Mouse (Mus musculus): ENCODE data around the gene St6gal1. TPM values are rescaled to one million over a fixed set of nuclear protein-coding genes. Genes with fewer than 3 reads are reported as not detected.

The St6gal1 gene
- polyA plus RNA-seq, 1 experiment from 2014 or later = 21.9 TPM

- Histone ChIP-seq H3K9ac (no peak overlapping the region), H3K27me3 (replicated peaks) (no peaks in the 10 kb centered on the region), H3K4me3 (no peak overlapping the region), H3K27ac (ENCODE audit: poor library complexity, severe bottlenecking) (no peak overlapping the region), H3K9me3 (replicated peaks) (no peaks in the 10 kb centered on the region), H3K4me2 (no peak overlapping the region), H3K36me3 (0 out of 2 replicates have a peak, but pooled peaks cover 6% of the 10 kb centered on the region), H3K4me1 (replicated peaks) (peaks cover 11% of the 10 kb centered on the region; the same call in 1 of the 2 replicates)
- ATAC-seq (ENCODE audit: insufficient number of reproducible peaks, low FRiP score) = no peak
- WGBS = 84% methylated on average over 10 of the region's 10 CpGs
These were observed 62.9 kb downstream of the St6gal1 start for GRCm38 (mm10) chr16:23287312-23288040.

GRCm38 (mm10) chr16:23288103-23288502, 63.6 kb downstream of the St6gal1 start:
- Histone ChIP-seq H3K9ac (no peak overlapping the region), H3K4me3 (no peak overlapping the region), H3K36me3 (no peaks in the 10 kb centered on the region), H3K4me2 (no peak overlapping the region), H3K27ac (ENCODE audit: poor library complexity, severe bottlenecking) (no peak overlapping the region), H3K27me3 (replicated peaks) (no peaks in the 10 kb centered on the region), H3K4me1 (replicated peaks) (peaks cover 11% of the 10 kb centered on the region; the same call in 1 of the 2 replicates), H3K9me3 (replicated peaks) (no peaks in the 10 kb centered on the region)
- no peak for ATAC-seq (ENCODE audit: insufficient number of reproducible peaks, low FRiP score)
- WGBS = 87% methylated on average over 9 of the region's 9 CpGs

GRCm38 (mm10) chr16:23289424-23289823, 64.9 kb downstream of the St6gal1 start:
- no peak for ATAC-seq (ENCODE audit: insufficient number of reproducible peaks, low FRiP score)
- 88% methylated on average over 6 of the region's 6 CpGs for WGBS
- H3K36me3 ChIP-seq = no peaks in the 10 kb centered on the region

GRCm38 (mm10) chr16:23290171-23290570, 65.6 kb downstream of the St6gal1 start:
- H3K27ac ChIP-seq (ENCODE audit: poor library complexity, severe bottlenecking) = no peak overlapping the region
- H3K9me3 ChIP-seq (replicated peaks) = no peaks in the 10 kb centered on the region
- no peaks in the 10 kb centered on the region; the same call in 1 of the 2 replicates for H3K4me1 ChIP-seq (replicated peaks)
- no peaks in the 10 kb centered on the region for H3K36me3 ChIP-seq
- ATAC-seq (ENCODE audit: insufficient number of reproducible peaks, low FRiP score) = no peak
- H3K4me2 ChIP-seq = no peak overlapping the region
- H3K27me3 ChIP-seq (replicated peaks) = no peaks in the 10 kb centered on the region
- H3K4me3 ChIP-seq = no peak overlapping the region
- WGBS = 79% methylated on average over 9 of the region's 9 CpGs
- no peak overlapping the region for H3K9ac ChIP-seq

More at GRCm38 (mm10) chr16:23289424-23289823, 64.9 kb downstream of the St6gal1 start:
- Histone ChIP-seq H3K27ac (ENCODE audit: poor library complexity, severe bottlenecking) (no peak overlapping the region), H3K4me3 (no peak overlapping the region), H3K4me2 (no peak overlapping the region), H3K9me3 (replicated peaks) (no peaks in the 10 kb centered on the region), H3K27me3 (replicated peaks) (no peaks in the 10 kb centered on the region), H3K9ac (no peak overlapping the region), H3K4me1 (replicated peaks) (peaks cover 7% of the 10 kb centered on the region; the same call in 1 of the 2 replicates)

GRCm38 (mm10) chr16:23291521-23291920, 67.0 kb downstream of the St6gal1 start:
- Histone ChIP-seq H3K9ac (no peak overlapping the region), H3K27me3 (replicated peaks) (no peaks in the 10 kb centered on the region), H3K4me1 (replicated peaks) (peaks cover 5% of the 10 kb centered on the region), H3K9me3 (replicated peaks) (no peaks in the 10 kb centered on the region), H3K36me3 (no peaks in the 10 kb centered on the region), H3K4me3 (no peak overlapping the region), H3K27ac (ENCODE audit: poor library complexity, severe bottlenecking) (no peak overlapping the region), H3K4me2 (no peak overlapping the region)
- ATAC-seq (ENCODE audit: insufficient number of reproducible peaks, low FRiP score) = no peak
- 65% methylated on average over 5 of the region's 5 CpGs for WGBS

- no peak overlapping the region for H3K9ac ChIP-seq
- no peaks in the 10 kb centered on the region; the same call in 1 of the 2 replicates for H3K9me3 ChIP-seq (replicated peaks)
- no peaks in the 10 kb centered on the region for H3K36me3 ChIP-seq
- ATAC-seq (ENCODE audit: insufficient number of reproducible peaks, low FRiP score) = no peak
- H3K4me3 ChIP-seq = no peak overlapping the region
- WGBS = 69% methylated on average over 3 of the region's 3 CpGs
- H3K27me3 ChIP-seq (replicated peaks) = 0 out of 2 replicates have a peak, but pooled peaks cover 7% of the 10 kb centered on the region
- H3K27ac ChIP-seq (ENCODE audit: poor library complexity, severe bottlenecking) = no peak overlapping the region
- H3K4me2 ChIP-seq = no peak overlapping the region
- peaks cover 5% of the 10 kb centered on the region for H3K4me1 ChIP-seq (replicated peaks)
These were observed 69.7 kb downstream of the St6gal1 start for GRCm38 (mm10) chr16:23294236-23294635.

GRCm38 (mm10) chr16:23294747-23295146, 70.2 kb downstream of the St6gal1 start:
- 85% methylated on average over 6 of the region's 6 CpGs for WGBS
- H3K9ac ChIP-seq = no peak overlapping the region
- H3K27ac ChIP-seq (ENCODE audit: poor library complexity, severe bottlenecking) = no peak overlapping the region
- H3K9me3 ChIP-seq (replicated peaks) = no peaks in the 10 kb centered on the region; the same call in 1 of the 2 replicates
- no peak overlapping the region for H3K4me2 ChIP-seq
- 0 out of 2 replicates have a peak, but pooled peaks cover 7% of the 10 kb centered on the region for H3K27me3 ChIP-seq (replicated peaks)
- peaks cover 5% of the 10 kb centered on the region for H3K4me1 ChIP-seq (replicated peaks)
- no peaks in the 10 kb centered on the region for H3K36me3 ChIP-seq
- no peak for ATAC-seq (ENCODE audit: insufficient number of reproducible peaks, low FRiP score)
- no peak overlapping the region for H3K4me3 ChIP-seq

- H3K9me3 ChIP-seq (replicated peaks) = no peaks in the 10 kb centered on the region; the same call in 1 of the 2 replicates
- H3K27me3 ChIP-seq (replicated peaks) = peaks cover 7% of the 10 kb centered on the region; the same call in 1 of the 2 replicates
- WGBS = 54% methylated on average over 5 of the region's 5 CpGs
- H3K27ac ChIP-seq (ENCODE audit: poor library complexity, severe bottlenecking) = no peak overlapping the region
- H3K4me1 ChIP-seq (replicated peaks) = peaks cover 8% of the 10 kb centered on the region
- no peak overlapping the region for H3K4me3 ChIP-seq
- no peak overlapping the region for H3K9ac ChIP-seq
- ATAC-seq (ENCODE audit: insufficient number of reproducible peaks, low FRiP score) = peak; percentile 45; the same call in 1 of the 2 replicates
- H3K36me3 ChIP-seq = no peaks in the 10 kb centered on the region
- H3K4me2 ChIP-seq = no peak overlapping the region
These were observed 71.2 kb downstream of the St6gal1 start for GRCm38 (mm10) chr16:23295720-23296119.

GRCm38 (mm10) chr16:23296721-23297120, 72.2 kb downstream of the St6gal1 start:
- WGBS = 90% methylated on average over 3 of the region's 3 CpGs
- Histone ChIP-seq H3K9me3 (replicated peaks) (no peaks in the 10 kb centered on the region; the same call in 1 of the 2 replicates), H3K36me3 (no peaks in the 10 kb centered on the region), H3K4me2 (no peak overlapping the region), H3K27ac (ENCODE audit: poor library complexity, severe bottlenecking) (no peak overlapping the region), H3K27me3 (replicated peaks) (peaks cover 7% of the 10 kb centered on the region; the same call in 1 of the 2 replicates), H3K9ac (no peak overlapping the region), H3K4me3 (no peak overlapping the region), H3K4me1 (replicated peaks) (peaks cover 13% of the 10 kb centered on the region)
- no peak for ATAC-seq (ENCODE audit: insufficient number of reproducible peaks, low FRiP score)

GRCm38 (mm10) chr16:23298441-23298840, 73.9 kb downstream of the St6gal1 start:
- Histone ChIP-seq H3K9me3 (replicated peaks) (no peaks in the 10 kb centered on the region; the same call in 1 of the 2 replicates), H3K4me2 (no peak overlapping the region), H3K27me3 (replicated peaks) (peaks cover 14% of the 10 kb centered on the region; the same call in 1 of the 2 replicates), H3K27ac (ENCODE audit: poor library complexity, severe bottlenecking) (no peak overlapping the region), H3K9ac (no peak overlapping the region), H3K4me3 (no peak overlapping the region), H3K36me3 (no peaks in the 10 kb centered on the region), H3K4me1 (replicated peaks) (peaks cover 13% of the 10 kb centered on the region)
- WGBS = 80% methylated on average over 3 of the region's 3 CpGs
- no peak for ATAC-seq (ENCODE audit: insufficient number of reproducible peaks, low FRiP score)

GRCm38 (mm10) chr16:23298911-23299310, 74.4 kb downstream of the St6gal1 start:
- no peaks in the 10 kb centered on the region; the same call in 1 of the 2 replicates for H3K9me3 ChIP-seq (replicated peaks)
- ATAC-seq (ENCODE audit: insufficient number of reproducible peaks, low FRiP score) = no peak
- H3K27ac ChIP-seq (ENCODE audit: poor library complexity, severe bottlenecking) = no peak overlapping the region
- 87% methylated on average over 3 of the region's 3 CpGs for WGBS
- H3K4me3 ChIP-seq = no peak overlapping the region
- H3K4me1 ChIP-seq (replicated peaks) = peaks cover 13% of the 10 kb centered on the region
- H3K27me3 ChIP-seq (replicated peaks) = peaks cover 15% of the 10 kb centered on the region; the same call in 1 of the 2 replicates
- no peak overlapping the region for H3K4me2 ChIP-seq
- no peaks in the 10 kb centered on the region for H3K36me3 ChIP-seq
- no peak overlapping the region for H3K9ac ChIP-seq
